Mouse (Mus musculus) MN1 (cell line): Measurements from ENCODE around the gene Lrrc20.
"Not testable (repeated sequence)": the region's sequence is repeated elsewhere in the genome, so short reads cannot be mapped to it uniquely, and the experiment has no call there.

Source experiments
- DNase-seq: peaks from one replicate; pipeline ENCODE4 v3.0.0-alpha.2; 2016; ENCODE audit warnings: low spot score

Gene Lrrc20

DNA sequence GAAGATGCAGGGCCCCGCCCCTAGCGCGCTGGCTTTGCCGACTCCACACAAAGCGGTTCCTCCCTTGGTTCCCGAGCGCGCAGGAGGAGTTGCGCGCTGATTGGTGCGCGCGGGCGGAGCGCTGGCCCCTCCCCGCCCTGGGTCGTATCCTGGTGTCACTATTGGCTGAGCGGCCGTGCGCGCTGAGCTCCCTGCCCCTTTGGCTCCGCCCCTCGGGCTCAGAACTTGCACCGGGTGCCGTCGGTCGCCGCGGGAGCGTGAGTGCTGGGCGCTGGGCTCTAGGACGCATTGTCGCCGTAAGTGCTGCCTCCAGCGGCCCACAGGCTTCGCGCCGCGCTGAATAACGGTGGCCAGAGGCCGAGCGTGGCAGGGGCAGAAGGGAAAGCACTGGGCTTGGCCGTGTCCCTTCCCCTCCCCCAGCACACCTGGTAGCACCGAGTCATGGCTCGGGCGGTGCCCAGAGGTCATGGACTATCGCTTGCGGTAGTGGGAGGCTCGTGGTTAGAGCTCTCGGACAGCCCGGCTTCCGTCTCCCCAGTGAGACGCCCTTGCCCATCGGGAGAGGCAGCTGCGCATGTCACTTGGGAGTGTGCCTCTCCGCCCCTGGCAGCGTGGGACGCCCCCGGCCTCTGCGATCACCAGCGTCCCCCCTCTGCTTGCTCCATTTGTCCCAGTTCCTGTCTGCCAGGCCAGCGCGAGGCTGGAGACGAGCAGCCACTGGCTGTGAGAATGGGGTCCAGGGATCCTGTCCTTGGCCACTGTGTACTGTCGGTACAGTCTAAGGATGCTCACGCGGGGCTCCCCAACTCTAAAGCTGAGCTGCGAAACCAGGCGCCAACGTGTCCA lies at the start of gene Lrrc20:
Gene Lrrc20 (plus strand): TSS at position 208 of the 846 bp plus-strand sequence.
- peak; percentile 96 for DNase-seq

DNA sequence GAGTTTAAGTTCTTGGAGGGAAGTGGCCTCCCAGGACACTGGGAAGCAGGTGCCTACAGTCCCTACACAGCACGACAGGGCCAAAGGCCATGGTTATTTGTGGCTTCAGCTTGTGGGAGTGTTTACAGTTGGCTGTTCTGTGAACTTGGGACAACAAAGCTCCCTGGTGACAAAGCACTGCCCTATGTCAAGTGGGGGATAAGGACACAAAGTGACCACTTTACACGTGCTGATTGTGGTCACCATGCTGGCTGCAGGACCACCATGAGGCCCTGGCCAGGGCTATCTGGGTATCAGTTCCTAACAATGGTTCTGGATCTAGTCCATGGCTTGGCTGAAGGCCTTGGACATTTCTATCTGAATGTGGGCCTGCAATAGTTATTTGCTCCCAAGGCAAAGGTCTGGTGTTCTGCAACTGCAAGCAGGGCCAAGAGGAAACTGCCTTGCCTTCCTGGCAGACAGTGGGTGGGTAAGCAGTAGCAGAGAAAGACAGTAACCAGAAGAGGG lies 49.3 kb upstream of the Lrrc20 start:
- DNase-seq = no peak

DNA sequence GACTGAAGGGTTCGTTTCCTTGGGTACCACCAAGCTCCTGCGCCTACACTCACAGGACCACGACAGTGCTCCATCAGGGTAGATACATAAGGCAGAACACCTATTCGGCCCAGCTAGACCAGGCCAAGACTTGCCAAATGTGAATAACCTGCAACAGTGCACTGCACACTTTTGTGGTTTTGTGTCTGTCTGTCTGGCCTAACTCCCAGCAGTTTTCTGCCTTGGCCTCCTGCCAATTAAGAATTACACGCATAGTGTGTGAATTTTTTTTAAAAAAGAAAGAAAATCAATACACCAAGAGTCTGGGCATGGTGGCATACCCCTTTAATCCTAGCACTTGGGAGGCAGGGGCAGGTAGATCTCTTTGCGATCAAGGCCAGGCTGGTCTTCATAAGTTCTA lies 47.6 kb upstream of the Lrrc20 start:
- no peak for DNase-seq

- DNase-seq = no peak
Measured at GRCm38 (mm10) chr10:61428416-61428815, 47.2 kb upstream of the Lrrc20 start.

DNA sequence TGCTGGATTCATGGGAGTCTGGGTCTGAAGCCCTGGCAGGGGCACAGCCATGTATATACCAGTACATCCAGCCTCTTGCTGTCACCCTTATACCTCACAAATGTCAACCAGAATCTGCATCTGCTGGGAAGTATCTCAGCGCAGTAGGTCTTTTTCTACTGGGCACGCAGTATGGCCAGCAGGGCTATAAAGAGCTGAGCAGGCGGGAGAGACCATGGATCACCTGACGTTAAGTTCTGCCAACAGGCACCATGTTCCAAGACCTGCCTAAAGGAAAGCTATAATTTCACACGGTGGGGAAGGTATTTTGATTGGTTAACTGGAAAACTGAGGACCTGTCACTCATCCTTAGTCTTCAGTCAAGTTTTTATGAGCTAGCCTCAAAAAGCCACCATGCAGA lies 46.6 kb upstream of the Lrrc20 start:
- DNase-seq = no peak

GRCm38 (mm10) chr10:61431375-61431774 lies 44.2 kb upstream of the Lrrc20 start:
- no peak for DNase-seq

DNA sequence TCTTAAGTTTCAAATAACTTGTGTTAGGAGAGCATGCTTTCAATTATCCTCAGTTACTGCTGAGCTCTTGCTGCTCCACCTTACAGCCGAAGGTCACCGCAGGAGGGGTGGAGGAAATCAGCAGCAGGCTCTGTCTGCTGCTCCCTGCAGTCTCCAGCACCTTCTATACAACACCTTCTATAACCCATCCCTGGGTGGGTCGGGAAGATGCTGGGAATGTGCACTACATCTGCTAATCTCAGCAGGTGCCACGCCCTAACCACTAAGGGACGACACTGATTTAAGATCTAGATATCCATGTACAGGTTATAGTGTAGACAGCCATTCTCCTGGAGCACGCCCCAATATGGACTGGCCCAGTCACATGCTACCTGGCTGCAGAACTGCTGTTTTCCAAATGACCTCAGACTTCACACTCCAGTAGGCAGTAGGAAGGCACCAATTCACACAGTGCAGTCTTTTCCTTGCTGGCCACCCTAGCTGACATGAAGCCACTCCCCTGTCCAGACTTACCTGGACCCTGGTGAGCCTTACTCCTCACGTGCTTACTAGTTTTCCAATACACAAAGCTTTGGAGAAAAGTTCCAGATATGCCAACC lies 35.3 kb upstream of the Lrrc20 start:
- DNase-seq = no peak

GRCm38 (mm10) chr10:61443456-61443855 lies 32.1 kb upstream of the Lrrc20 start:
- DNase-seq = no peak

GRCm38 (mm10) chr10:61443876-61444275 lies 31.7 kb upstream of the Lrrc20 start:
- no peak for DNase-seq

DNA sequence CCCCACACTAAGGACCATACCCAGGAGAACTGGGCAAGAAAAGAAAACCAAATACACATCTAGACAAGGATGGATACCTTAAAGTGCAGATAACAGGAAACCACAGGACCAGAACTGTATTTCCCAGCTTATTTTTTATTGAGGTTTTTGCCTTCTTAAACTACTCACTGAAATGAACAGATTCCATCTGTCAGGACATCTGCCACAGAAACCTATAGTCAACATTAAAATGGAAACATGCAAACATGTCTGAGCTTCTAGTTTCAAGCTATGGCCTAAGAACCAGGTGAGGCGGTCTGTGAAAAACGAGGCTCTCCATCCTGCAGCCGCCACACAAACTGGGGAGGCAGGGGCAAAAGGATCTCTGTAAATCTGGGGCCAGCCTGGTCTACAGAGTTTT lies 30.6 kb upstream of the Lrrc20 start:
- DNase-seq = no peak

DNA sequence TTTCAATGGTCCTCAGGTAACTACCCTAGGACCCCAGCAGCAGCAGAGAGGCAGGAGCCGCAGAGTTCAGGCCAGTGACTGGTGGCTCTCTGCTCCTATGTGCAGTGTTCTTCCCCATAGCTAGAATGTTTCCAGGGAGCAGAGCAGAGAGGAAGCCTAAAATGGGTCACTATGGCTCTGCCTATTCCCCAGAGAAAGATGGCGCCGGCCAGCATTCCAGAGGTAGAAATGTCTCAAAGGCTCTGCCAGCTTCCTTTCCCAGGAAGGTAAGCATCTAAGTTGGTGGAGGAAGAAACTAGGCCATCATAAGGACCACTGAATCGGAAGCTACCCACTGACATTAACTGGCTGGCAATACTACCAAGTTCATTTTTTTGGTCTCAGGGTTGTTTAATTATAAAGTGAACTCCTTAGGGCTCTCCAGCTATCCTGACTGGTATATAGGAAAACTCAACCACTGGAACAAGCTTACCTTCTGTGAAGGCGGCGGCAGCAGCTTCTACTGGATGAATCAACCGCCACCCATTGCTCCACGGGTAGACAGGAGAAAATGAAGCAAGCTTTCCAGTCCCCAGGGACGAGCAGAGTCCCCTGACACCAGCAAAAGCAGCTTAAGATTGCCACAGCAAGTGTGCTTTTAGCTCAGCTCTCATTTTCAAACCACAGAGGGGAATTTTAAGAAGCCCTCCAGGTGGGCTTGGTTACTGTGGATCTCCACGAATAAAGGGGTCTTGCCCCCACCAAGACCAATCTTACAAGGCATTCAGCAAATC lies 27.8 kb upstream of the Lrrc20 start:
- DNase-seq = no peak

DNA sequence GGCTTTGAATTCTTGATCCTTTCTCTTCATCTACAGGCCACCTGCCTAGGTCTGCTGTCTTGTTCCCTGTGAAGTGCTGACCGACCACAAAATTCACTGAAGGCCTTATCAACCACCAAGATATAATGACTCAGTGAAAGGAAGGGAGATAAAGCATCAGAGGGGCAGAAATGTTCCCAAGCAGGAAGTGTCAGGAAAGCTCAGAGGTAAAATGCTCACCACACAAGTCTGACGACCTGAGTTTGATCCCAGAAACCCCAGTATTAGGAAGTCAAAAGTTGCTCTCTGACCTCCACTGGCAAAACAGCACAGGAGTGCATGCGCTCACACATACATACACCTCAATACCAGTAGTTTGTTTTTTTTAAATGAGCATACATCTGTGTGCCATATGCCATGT lies 26.8 kb upstream of the Lrrc20 start:
- DNase-seq = no peak

DNA sequence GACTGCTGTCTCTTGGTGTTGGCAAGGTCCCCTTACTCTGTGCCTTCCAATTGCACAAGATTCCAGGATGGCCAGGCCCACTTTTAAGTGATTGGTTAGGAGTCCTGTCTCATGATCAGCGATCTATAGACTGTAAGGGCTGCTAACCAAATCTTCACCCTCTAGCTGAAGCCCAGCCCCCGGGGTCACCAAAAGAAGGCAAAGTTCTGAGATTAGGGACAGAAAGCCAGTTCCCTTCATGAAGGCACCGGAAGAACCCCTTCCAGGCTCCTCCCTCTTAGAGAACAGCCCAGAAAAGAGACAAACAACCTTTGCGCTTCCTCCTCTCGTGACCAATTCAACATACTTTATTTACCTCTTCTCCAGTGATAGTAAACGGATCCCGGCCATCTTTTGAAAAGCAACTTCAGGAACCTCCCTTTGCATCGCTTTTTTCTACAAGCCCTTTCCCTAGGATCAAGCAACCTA lies 24.1 kb upstream of the Lrrc20 start:
- DNase-seq = peak; percentile 42

DNA sequence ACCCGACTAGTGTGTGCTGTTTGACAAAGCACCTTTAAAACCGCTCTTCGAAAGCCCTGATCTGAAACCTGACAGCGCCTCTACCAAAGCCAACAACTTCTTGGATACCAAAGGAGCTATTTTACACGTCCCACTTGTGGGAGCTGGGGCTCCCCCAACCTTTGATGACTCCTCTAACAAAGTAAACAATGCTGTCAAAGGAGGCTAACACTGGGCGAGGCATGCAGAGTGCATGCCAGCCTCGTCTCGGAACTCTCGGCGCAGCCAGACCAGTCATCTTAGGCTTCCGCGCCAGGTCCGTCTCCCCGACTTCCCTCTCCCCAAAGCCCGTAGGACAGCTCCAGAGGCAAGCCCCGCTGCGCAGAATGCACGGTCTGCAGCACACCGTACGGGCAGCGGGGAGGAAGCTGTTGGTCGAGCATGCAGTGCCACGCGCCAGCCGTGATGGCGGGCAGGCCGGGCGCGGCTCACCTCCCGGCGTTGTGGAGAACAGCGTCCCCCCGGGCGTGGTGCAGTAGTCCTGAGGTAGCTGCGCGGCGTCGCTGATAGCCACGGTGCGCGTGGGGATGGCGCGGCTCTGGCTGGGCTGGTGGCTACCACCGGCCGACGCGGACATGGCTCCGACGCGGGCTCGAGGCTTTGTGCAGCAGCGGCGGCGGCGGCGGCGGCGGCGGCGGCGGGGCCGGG lies 23.5 kb upstream of the Lrrc20 start:
- DNase-seq = peak; percentile 47

- peak; percentile 96 for DNase-seq
Measured at GRCm38 (mm10) chr10:61452645-61453044, 23.0 kb upstream of the Lrrc20 start, which contains the start of gene Eif4ebp2. Gene Eif4ebp2 (minus strand): TSS chr10:61452661.

DNA sequence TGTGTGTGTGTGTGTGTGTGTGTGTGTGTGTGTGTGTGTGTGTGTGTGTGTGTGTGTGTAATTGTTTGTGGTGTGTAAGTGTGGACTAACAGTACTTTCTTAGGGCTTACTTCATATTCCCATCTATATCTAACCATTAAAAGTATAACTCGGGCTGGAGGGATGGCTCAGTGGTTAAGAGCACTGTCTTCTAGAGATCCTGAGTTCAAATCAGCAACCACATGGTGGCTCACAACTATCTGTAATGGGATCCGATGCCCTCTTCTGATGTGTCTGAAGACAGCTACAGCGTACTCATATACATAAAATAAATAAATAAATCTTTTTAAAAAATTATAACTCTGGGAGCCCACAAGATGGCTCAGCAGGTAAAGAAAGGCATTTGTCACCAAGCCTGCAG lies 22.4 kb upstream of the Lrrc20 start:
- not testable (repeated sequence) for DNase-seq

DNA sequence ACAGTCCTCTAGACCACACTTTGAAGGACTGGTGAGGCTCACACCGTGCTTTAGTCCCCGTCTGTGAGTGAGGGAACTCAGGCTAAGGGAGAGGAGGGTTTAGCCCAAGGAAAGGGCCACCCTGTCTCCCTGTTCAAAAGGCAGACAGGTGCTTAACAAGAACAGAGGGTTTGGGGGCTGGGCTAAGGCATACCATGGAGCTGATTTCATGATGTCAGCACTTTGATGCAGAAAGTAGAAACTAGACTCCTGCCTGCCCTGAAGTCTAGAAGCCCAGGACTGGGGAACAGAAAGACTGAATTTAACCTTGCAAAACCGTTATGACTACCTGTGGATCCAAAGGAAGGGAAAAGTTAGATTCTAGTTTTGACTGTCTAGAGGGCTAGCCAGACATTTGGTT lies 18.4 kb upstream of the Lrrc20 start:
- DNase-seq = no peak

GRCm38 (mm10) chr10:61465009-61465408 lies 10.6 kb upstream of the Lrrc20 start:
- no peak for DNase-seq

DNA sequence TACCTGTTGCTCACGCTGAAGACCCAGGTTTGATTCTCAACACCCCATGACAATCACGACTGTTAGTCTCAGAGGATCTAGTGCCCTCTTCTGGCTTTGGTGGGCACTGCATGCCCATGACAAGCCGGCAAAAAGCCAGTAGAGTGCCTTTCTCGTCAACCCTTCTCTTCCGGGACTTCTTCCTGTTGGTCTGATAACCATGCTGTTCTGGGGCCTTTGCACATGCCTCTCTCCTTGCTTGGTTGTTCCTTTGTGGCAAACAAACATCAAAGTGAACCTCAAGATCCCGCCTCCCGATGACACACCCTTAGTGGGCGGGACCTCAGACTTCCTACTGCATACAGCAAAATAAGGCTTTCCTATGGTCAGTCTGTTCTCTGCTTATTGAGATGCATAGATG lies 9.4 kb upstream of the Lrrc20 start:
- DNase-seq = no peak

- DNase-seq = peak; percentile 53
Measured at GRCm38 (mm10) chr10:61466873-61467272, 8.7 kb upstream of the Lrrc20 start.

- no peak for DNase-seq
Measured at GRCm38 (mm10) chr10:61468900-61469299, 6.7 kb upstream of the Lrrc20 start.

- DNase-seq = peak; percentile 29
Measured at GRCm38 (mm10) chr10:61473640-61474039, 2.0 kb upstream of the Lrrc20 start.
